Mouse (Mus musculus): Measurements from ENCODE around the gene Kcna5. TPM values are rescaled to one million over a fixed set of nuclear protein-coding genes. Genes with fewer than 3 reads are reported as not detected.

The Kcna5 gene
- total and polyA plus RNA-seq, 3 experiments: not detected

GRCm38 (mm10) chr6:126535911-126536270, 679 bp upstream of the Kcna5 start:
- no peak overlapping the region for H3K4me3 ChIP-seq (replicated peaks in 1 of 3; ENCODE audit: low read depth in 2 of 3, low read length in 2 of 3, poor library complexity in 1 of 3)
- H3K79me2 ChIP-seq (replicated peaks; ENCODE audit: control insufficient read depth, extremely low read depth, insufficient read depth, poor library complexity, severe bottlenecking): no peaks in the 10 kb centered on the region
- no peaks in the 10 kb centered on the region for H3K4me1 ChIP-seq (ENCODE audit: control insufficient read depth in 1 of 2, insufficient read depth in 2 of 2)
- peaks cover 90% of the 10 kb centered on the region for H3K27me3 ChIP-seq (replicated peaks)
- dilution Hi-C loops (cut with MboI; ENCODE audit: extremely low pct_ligation_motif_present, extremely low pct_unique_long_range_greater_than_20kb, low sequenced_read_pairs): no loop called here
- no peak for DNase-seq (ENCODE audit: extremely low read depth)
- in situ Hi-C loops (cut with MboI; ENCODE audit: low pct_ligation_motif_present, low pct_unique_long_range_greater_than_20kb, low sequenced_read_pairs): no loop called here
- H3K4me2 ChIP-seq (ENCODE audit: insufficient read depth, low read depth, poor library complexity, severe bottlenecking): no peak overlapping the region
- TF ChIP-seq UBTF (IDR thresholded peaks at IDR 0.05; ENCODE audit: low read depth, low read length): no peak
- no peak for TF ChIP-seq CHD1 (IDR thresholded peaks at IDR 0.05; ENCODE audit: low read depth, low read length)
- TF ChIP-seq NELFE (IDR thresholded peaks at IDR 0.05; ENCODE audit: low read depth, low read length): no peak
- TF ChIP-seq ELF1 (IDR thresholded peaks at IDR 0.05; ENCODE audit: low read depth, low read length): no peak
- TF ChIP-seq MEF2A (IDR thresholded peaks at IDR 0.05; ENCODE audit: borderline replicate concordance, low read depth, low read length): no peak
- no peak for TF ChIP-seq PAX5 (IDR thresholded peaks at IDR 0.05; ENCODE audit: low read length)
- no peak overlapping the region for H3K27ac ChIP-seq (ENCODE audit: insufficient read depth, low read depth)
- H3K9me3 ChIP-seq (replicated peaks; ENCODE audit: low read length): no peaks in the 10 kb centered on the region
- no peak overlapping the region for H3K9ac ChIP-seq (ENCODE audit: insufficient read depth, low read depth)
- H3K36me3 ChIP-seq (replicated peaks in 1 of 2; ENCODE audit: control insufficient read depth in 1 of 2, insufficient read depth in 1 of 2, low read length in 1 of 2): no peaks in the 10 kb centered on the region

GRCm38 (mm10) chr6:126534531-126535207, 543 bp downstream of the Kcna5 start:
- H3K79me2 ChIP-seq (replicated peaks; ENCODE audit: control insufficient read depth, extremely low read depth, insufficient read depth, poor library complexity, severe bottlenecking): no peaks in the 10 kb centered on the region
- H3K9ac ChIP-seq (ENCODE audit: insufficient read depth, low read depth): no peak overlapping the region
- no peaks in the 10 kb centered on the region for H3K36me3 ChIP-seq (replicated peaks in 1 of 2; ENCODE audit: control insufficient read depth in 1 of 2, insufficient read depth in 1 of 2, low read length in 1 of 2)
- no peak overlapping the region for H3K27ac ChIP-seq (ENCODE audit: insufficient read depth, low read depth)
- H3K9me3 ChIP-seq (replicated peaks; ENCODE audit: low read length): no peaks in the 10 kb centered on the region
- in situ Hi-C loops (cut with MboI; ENCODE audit: low pct_ligation_motif_present, low pct_unique_long_range_greater_than_20kb, low sequenced_read_pairs): no loop called here
- H3K4me3 ChIP-seq (replicated peaks in 1 of 3; ENCODE audit: low read depth in 2 of 3, low read length in 2 of 3, poor library complexity in 1 of 3): no peak overlapping the region
- no peak for DNase-seq (ENCODE audit: extremely low read depth)
- H3K4me2 ChIP-seq (ENCODE audit: insufficient read depth, low read depth, poor library complexity, severe bottlenecking): no peak overlapping the region
- dilution Hi-C loops (cut with MboI; ENCODE audit: extremely low pct_ligation_motif_present, extremely low pct_unique_long_range_greater_than_20kb, low sequenced_read_pairs): no loop called here
- H3K4me1 ChIP-seq (ENCODE audit: control insufficient read depth in 1 of 2, insufficient read depth in 2 of 2): no peaks in the 10 kb centered on the region
- H3K27me3 ChIP-seq (replicated peaks): peaks cover 90% of the 10 kb centered on the region
- TF ChIP-seq ZKSCAN1 (IDR thresholded peaks at IDR 0.05; ENCODE audit: borderline replicate concordance, low read depth, low read length) (no peak), MAZ (IDR thresholded peaks at IDR 0.05; ENCODE audit: low read depth, low read length) (no peak), ZMIZ1 (IDR thresholded peaks at IDR 0.05; ENCODE audit: low read depth, low read length) (no peak), ZC3H11A (IDR thresholded peaks at IDR 0.05; ENCODE audit: low read depth, low read length) (no peak), USF1 (IDR thresholded peaks at IDR 0.05; ENCODE audit: low read depth, low read length) (no peak), POLR2AphosphoS2 (IDR thresholded peaks at IDR 0.05; ENCODE audit: low read depth, low read length) (no peak), CHD2 (IDR thresholded peaks at IDR 0.05; ENCODE audit: low read length) (no peak), PAX5 (IDR thresholded peaks at IDR 0.05; ENCODE audit: low read length) (no peak), ZNF384 (IDR thresholded peaks at IDR 0.05; ENCODE audit: low read depth, low read length) (no peak), MAX (IDR thresholded peaks at IDR 0.05; ENCODE audit: low read length) (no peak), BHLHE40 (IDR thresholded peaks at IDR 0.05; ENCODE audit: low read depth, low read length) (no peak), MAFK (IDR thresholded peaks at IDR 0.05; ENCODE audit: insufficient replicate concordance, low read length) (no peak), USF2 (conservative IDR thresholded peaks at IDR 0.05; ENCODE audit: low read depth, low read length) (no peak), JUND (conservative IDR thresholded peaks at IDR 0.05; ENCODE audit: low read depth, low read length) (no peak), ETS1 (conservative IDR thresholded peaks at IDR 0.05; ENCODE audit: low read depth, low read length) (no peak), TBP (conservative IDR thresholded peaks at IDR 0.05; ENCODE audit: low read depth, low read length) (no peak), JUN (IDR thresholded peaks at IDR 0.05; ENCODE audit: insufficient read depth, low read depth, low read length) (no peak)

All from CH12.LX (cell line).